Mouse (Mus musculus) cortical plate, adult 2 months (tissue): Measurements from ENCODE around the gene Lypla2. TPM values are rescaled to one million over a fixed set of nuclear protein-coding genes. Genes with fewer than 3 reads are reported as not detected.
A peak's percentile ranks its signal among the peaks of the same experiment; 100 is the strongest.

Experiments used
- H3K27ac ChIP-seq: fragments of 200-500 bp; 2 replicates; pipeline ENCODE4 v1.5.1; 2012; ENCODE audit warnings: low read length, control low read depth, inconsistent platforms; ENCODE audit not compliant: insufficient read depth
- H3K4me1 ChIP-seq: fragments of 200-500 bp; 2 replicates; pipeline ENCODE4 v1.6.1; 2011; ENCODE audit warnings: low read length; ENCODE audit not compliant: control insufficient read depth, insufficient read depth
- H3K4me3 ChIP-seq: fragments of 200-500 bp; 2 replicates; pipeline ENCODE4 v1.5.1; 2011; ENCODE audit warnings: mild to moderate bottlenecking, low read length, control low read depth; ENCODE audit not compliant: insufficient read depth
- CTCF ChIP-seq: fragments of 200-500 bp; IDR thresholded peaks from 2 replicates; pipeline ENCODE4 v1.5.1; 2011; ENCODE audit warnings: mild to moderate bottlenecking, control low read depth, low read length; ENCODE audit not compliant: insufficient read depth; ENCODE audit errors: extremely low read depth
- POLR2A ChIP-seq: fragments of 200-500 bp; IDR thresholded peaks from 2 replicates; pipeline ENCODE4 v1.6.1; 2011; ENCODE audit warnings: mild to moderate bottlenecking, low read length, control low read depth; ENCODE audit not compliant: insufficient read depth; ENCODE audit errors: extremely low read depth
- polyA plus RNA-seq: library from polyadenylated mRNA; depleted of rRNA; stranded (reverse); fragments of >200 nt; gene quantifications from 2 replicates; pipeline ENCODE4 v1.2.3, GENCODE M21; 2012

Gene Lypla2
- polyA plus RNA-seq, 1 experiment, result 108 TPM

GRCm38 (mm10) chr4:135938858-135939257 is 33.6 kb downstream of the Lypla2 start:
- TF ChIP-seq CTCF (no peak), POLR2A (no peak)
- Histone ChIP-seq H3K4me1 (no peaks in the 10 kb centered on the region), H3K27ac (no peak overlapping the region), H3K4me3 (no peak overlapping the region)

- no peak for TF ChIP-seq CTCF
- no peak for TF ChIP-seq POLR2A
- H3K4me1 ChIP-seq, result no peaks in the 10 kb centered on the region
- H3K4me3 ChIP-seq, result no peak overlapping the region
- H3K27ac ChIP-seq, result no peak overlapping the region
These were observed 36.9 kb downstream of the Lypla2 start for GRCm38 (mm10) chr4:135935502-135935901.

DNA sequence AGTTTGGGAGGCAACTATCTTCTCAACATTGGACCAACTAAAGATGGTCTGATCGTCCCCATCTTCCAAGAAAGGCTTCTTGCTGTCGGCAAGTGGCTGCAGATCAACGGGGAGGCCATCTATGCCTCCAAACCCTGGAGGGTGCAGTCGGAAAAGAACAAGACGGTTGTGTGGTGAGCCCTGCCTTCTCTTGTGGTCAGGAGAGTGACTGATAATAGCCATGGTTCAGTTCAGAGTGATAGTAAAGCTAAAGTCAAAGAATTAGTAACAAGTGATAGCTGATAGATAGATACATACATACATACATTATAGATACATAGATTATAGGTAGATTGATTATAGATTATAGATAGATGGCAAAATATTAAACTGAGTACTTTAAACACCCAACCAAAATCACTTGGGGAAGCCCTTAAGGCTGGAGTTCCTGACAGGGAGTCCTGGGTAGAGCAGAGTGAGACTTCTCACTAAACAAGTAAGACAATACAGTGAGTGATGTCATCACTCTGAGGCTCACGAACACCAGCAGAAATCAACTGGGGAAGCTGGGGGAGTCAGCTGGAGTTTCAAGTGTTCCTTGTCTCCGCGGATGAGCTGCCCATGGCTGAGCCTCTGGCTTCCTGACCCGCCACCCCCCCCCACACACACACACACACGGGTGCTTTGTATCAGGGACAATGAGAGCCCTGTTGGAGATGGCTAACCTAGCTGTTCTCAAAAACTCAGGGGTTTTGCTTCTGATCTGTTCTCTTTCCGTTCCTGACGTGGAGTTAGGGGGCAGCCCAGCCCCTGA is 37.5 kb downstream of the Lypla2 start:
- no peaks in the 10 kb centered on the region for H3K4me1 ChIP-seq
- no peak overlapping the region for H3K4me3 ChIP-seq
- H3K27ac ChIP-seq, result 0 out of 2 replicates have a peak overlapping the region, but pooled peaks have one; percentile 19
- no peak for TF ChIP-seq CTCF
- TF ChIP-seq POLR2A, result no peak

DNA sequence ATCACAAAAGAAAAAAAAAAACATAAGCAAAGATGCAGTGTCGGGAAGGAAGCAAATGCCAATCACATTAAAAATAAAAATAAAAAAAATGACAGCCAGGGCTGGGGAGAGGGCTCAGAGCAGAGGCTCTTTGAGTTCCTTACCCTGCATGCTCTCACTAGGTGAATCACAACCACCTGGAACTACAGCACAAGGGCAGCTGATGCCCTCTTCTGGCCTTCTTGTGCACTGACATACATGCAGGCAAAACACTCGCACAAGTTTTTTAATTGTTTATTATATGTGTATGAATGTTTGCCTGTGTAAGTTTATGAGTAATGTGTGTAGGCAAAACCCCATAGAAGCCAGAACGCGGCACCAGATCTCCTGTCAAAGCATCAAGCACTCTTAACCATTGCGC is 40.6 kb downstream of the Lypla2 start:
- Histone ChIP-seq H3K4me3 (no peak overlapping the region), H3K4me1 (no peaks in the 10 kb centered on the region), H3K27ac (no peak overlapping the region)
- TF ChIP-seq CTCF, result peak; percentile 63
- TF ChIP-seq POLR2A, result no peak

GRCm38 (mm10) chr4:135930239-135930638 is 42.2 kb downstream of the Lypla2 start:
- Histone ChIP-seq H3K4me3 (no peak overlapping the region), H3K27ac (no peak overlapping the region), H3K4me1 (no peaks in the 10 kb centered on the region)
- TF ChIP-seq CTCF (no peak), POLR2A (no peak)

GRCm38 (mm10) chr4:135929828-135930227 is 42.6 kb downstream of the Lypla2 start:
- H3K27ac ChIP-seq, result no peak overlapping the region
- no peak for TF ChIP-seq POLR2A
- no peak for TF ChIP-seq CTCF
- no peak overlapping the region for H3K4me3 ChIP-seq
- H3K4me1 ChIP-seq, result no peaks in the 10 kb centered on the region

DNA sequence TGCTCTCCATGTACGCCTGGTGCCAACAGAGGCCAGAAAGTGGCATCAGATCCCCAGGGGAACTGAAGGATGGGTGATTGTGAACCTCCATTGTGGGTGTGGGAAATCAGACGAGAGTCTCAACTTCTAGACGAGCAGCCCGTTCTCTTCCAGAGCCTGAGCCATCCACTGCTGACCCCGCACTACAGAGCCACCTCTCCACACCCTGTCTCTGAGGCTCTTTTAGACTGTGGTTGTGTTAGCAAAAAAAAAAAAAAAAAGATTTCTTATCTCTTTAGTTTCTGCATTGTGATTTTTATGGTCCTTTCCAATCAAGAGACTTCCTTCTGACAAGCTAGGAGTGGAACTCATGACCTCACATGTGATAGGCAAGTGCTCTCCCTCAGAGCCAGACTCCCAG is 43.0 kb downstream of the Lypla2 start:
- Histone ChIP-seq H3K4me1 (no peaks in the 10 kb centered on the region), H3K4me3 (no peak overlapping the region), H3K27ac (no peak overlapping the region)
- no peak for TF ChIP-seq CTCF
- TF ChIP-seq POLR2A, result no peak

DNA sequence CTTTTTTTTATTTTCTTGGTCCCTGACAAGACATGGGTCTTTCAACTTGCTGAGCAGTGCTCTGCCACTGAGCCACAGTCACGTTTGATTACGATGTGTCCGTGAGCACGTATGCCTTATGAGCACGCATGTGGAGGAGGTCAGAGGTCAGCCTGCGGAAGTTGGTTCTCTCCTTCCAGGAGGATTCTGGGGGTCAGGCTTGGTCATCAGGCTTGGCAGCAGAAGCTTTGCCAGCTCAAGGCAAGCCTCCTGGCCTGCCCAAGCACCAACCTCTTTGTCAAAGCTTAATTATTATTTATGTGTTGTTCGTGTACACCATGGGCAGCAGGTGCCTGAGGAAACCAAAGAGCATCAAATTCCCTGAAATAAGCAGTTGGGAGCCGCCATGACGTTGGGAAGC is 44.0 kb downstream of the Lypla2 start:
- H3K4me1 ChIP-seq, result no peaks in the 10 kb centered on the region
- no peak for TF ChIP-seq CTCF
- no peak for TF ChIP-seq POLR2A
- H3K27ac ChIP-seq, result no peak overlapping the region
- no peak overlapping the region for H3K4me3 ChIP-seq

GRCm38 (mm10) chr4:135926861-135927260 is 45.6 kb downstream of the Lypla2 start:
- Histone ChIP-seq H3K27ac (no peak overlapping the region), H3K4me3 (no peak overlapping the region), H3K4me1 (no peaks in the 10 kb centered on the region)
- TF ChIP-seq CTCF (no peak), POLR2A (no peak)

GRCm38 (mm10) chr4:135926195-135926808 is 46.1 kb downstream of the Lypla2 start:
- TF ChIP-seq CTCF (no peak), POLR2A (no peak)
- Histone ChIP-seq H3K4me1 (no peaks in the 10 kb centered on the region; the same call in 1 of the 2 replicates), H3K4me3 (no peak overlapping the region), H3K27ac (no peak overlapping the region)
